8 mouse cellular contexts compared by ENCODE assay signal in the genomic region with DNA sequence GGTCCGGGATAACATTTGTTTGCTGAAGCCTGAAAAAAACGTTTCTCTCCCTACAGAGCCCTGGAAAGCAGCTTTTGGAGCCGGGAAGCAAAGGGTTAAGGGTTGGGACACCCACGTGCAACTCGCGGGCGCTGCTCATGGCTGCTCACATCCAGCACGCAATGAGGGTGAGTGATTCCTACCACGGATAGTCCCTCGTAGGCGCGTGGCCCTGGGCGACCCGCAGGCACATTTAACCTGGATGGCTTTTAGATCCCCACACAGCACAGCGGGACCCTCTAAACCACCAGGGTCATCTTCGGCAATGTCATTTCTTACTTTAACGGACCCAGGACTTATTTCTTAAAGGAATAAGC. TPM values are rescaled to one million over a fixed set of nuclear protein-coding genes. Genes with fewer than 3 reads are reported as not detected.
DNase-seq lines count a peak whose midpoint lies in the region; ATAC-seq and TF ChIP-seq lines count a peak whose summit lies in the region.

No protein-coding gene starts in this region.

- peak overlapping the region; percentile 15; the same call in 1 of the 2 replicates for H3K9ac ChIP-seq in embryonic facial prominence, embryonic 12.5 days
- peak overlapping the region; percentile 78 for H3K9ac ChIP-seq in hindbrain, embryonic 13.5 days
- H3K9ac ChIP-seq in neural tube, embryonic 15.5 days (replicated peaks), result peak overlapping the region; percentile 72

- peak overlapping the region; percentile 46 for H3K4me3 ChIP-seq in testis, adult 2 months (ENCODE audit: control insufficient read depth, low read depth, low read length)
- H3K4me3 ChIP-seq in embryonic facial prominence, embryonic 12.5 days, result peak overlapping the region; percentile 44
- peak overlapping the region; percentile 57 for H3K4me3 ChIP-seq in hindbrain, embryonic 13.5 days
- H3K4me3 ChIP-seq in limb, embryonic 10.5 days, result peak overlapping the region; percentile 51
- H3K4me3 ChIP-seq in neural tube, embryonic 15.5 days (replicated peaks), result peak overlapping the region; percentile 67

- H3K27me3 ChIP-seq in testis, adult 2 months (ENCODE audit: control insufficient read depth, insufficient read depth, low read length), result no peaks in the 10 kb centered on the region
- H3K27me3 ChIP-seq in embryonic facial prominence, embryonic 12.5 days, result peaks cover 74% of the 10 kb centered on the region
- peaks cover 84% of the 10 kb centered on the region for H3K27me3 ChIP-seq in hindbrain, embryonic 13.5 days
- H3K27me3 ChIP-seq in limb, embryonic 10.5 days (ENCODE audit: low read depth, poor library complexity, severe bottlenecking), result peaks cover 76% of the 10 kb centered on the region
- peaks cover 45% of the 10 kb centered on the region for H3K27me3 ChIP-seq in neural tube, embryonic 15.5 days (replicated peaks)

- no peaks in the 10 kb centered on the region for H3K9me3 ChIP-seq in embryonic facial prominence, embryonic 12.5 days
- no peaks in the 10 kb centered on the region for H3K9me3 ChIP-seq in hindbrain, embryonic 13.5 days
- no peaks in the 10 kb centered on the region for H3K9me3 ChIP-seq in limb, embryonic 10.5 days (replicated peaks)
- no peaks in the 10 kb centered on the region for H3K9me3 ChIP-seq in neural tube, embryonic 15.5 days (replicated peaks)

- 1% methylated on average over 17 of the region's 17 CpGs for WGBS in embryonic facial prominence, embryonic 12.5 days
- 2% methylated on average over 17 of the region's 17 CpGs for WGBS in hindbrain, embryonic 13.5 days
- WGBS in limb, embryonic 10.5 days, result 1% methylated on average over 17 of the region's 17 CpGs
- 1% methylated on average over 17 of the region's 17 CpGs for WGBS in neural tube, embryonic 15.5 days

- H3K27ac ChIP-seq in testis, adult 2 months (ENCODE audit: control insufficient read depth, insufficient read depth, low read depth, low read length), result no peak overlapping the region
- no peak overlapping the region for H3K27ac ChIP-seq in embryonic facial prominence, embryonic 12.5 days
- H3K27ac ChIP-seq in hindbrain, embryonic 13.5 days, result peak overlapping the region; percentile 55; the same call in 1 of the 2 replicates
- no peak overlapping the region for H3K27ac ChIP-seq in limb, embryonic 10.5 days
- H3K27ac ChIP-seq in neural tube, embryonic 15.5 days (replicated peaks), result peak overlapping the region; percentile 85

- DNase-seq in testis, postnatal 14 days (ENCODE audit: low spot score), result no peak
- DNase-seq in limb, embryonic 10.5 days (ENCODE audit: low spot score), result peak; percentile 48
- no peak for DNase-seq in spleen, adult 12 weeks (ENCODE audit: low spot score)
- no peak for DNase-seq in yolk sac, embryonic 10.5 days (ENCODE audit: low spot score)

- no peaks in the 10 kb centered on the region for H3K36me3 ChIP-seq in testis, adult 2 months (ENCODE audit: control insufficient read depth, insufficient read depth, low read length)
- no peaks in the 10 kb centered on the region for H3K36me3 ChIP-seq in embryonic facial prominence, embryonic 12.5 days
- H3K36me3 ChIP-seq in hindbrain, embryonic 13.5 days, result no peaks in the 10 kb centered on the region
- H3K36me3 ChIP-seq in limb, embryonic 10.5 days, result no peaks in the 10 kb centered on the region
- H3K36me3 ChIP-seq in neural tube, embryonic 15.5 days, result no peaks in the 10 kb centered on the region

- H3K4me1 ChIP-seq in testis, adult 2 months (ENCODE audit: control insufficient read depth, insufficient read depth, low read length), result peaks cover 13% of the 10 kb centered on the region
- peaks cover 11% of the 10 kb centered on the region for H3K4me1 ChIP-seq in embryonic facial prominence, embryonic 12.5 days
- H3K4me1 ChIP-seq in hindbrain, embryonic 13.5 days (replicated peaks), result peaks cover 18% of the 10 kb centered on the region
- H3K4me1 ChIP-seq in limb, embryonic 10.5 days, result peaks cover 13% of the 10 kb centered on the region
- peaks cover 23% of the 10 kb centered on the region for H3K4me1 ChIP-seq in neural tube, embryonic 15.5 days

- ATAC-seq in embryonic facial prominence, embryonic 12.5 days (ENCODE audit: insufficient number of reproducible peaks, insufficient read depth, low FRiP score, low TSS enrichment), result no peak
- peak; percentile 84 for ATAC-seq in hindbrain, embryonic 13.5 days (ENCODE audit: low FRiP score)
- peak; percentile 87 for ATAC-seq in neural tube, embryonic 15.5 days (ENCODE audit: low FRiP score)

- no peak for TF ChIP-seq POLR2A in testis, adult 2 months (IDR thresholded peaks at IDR 0.05; ENCODE audit: control insufficient read depth, low read depth, low read length)

- peak overlapping the region; percentile 78 for H3K4me2 ChIP-seq in embryonic facial prominence, embryonic 12.5 days (replicated peaks)
- H3K4me2 ChIP-seq in hindbrain, embryonic 13.5 days, result peak overlapping the region; percentile 88
- H3K4me2 ChIP-seq in neural tube, embryonic 15.5 days, result peak overlapping the region; percentile 84

- TF ChIP-seq CTCF in testis, adult 2 months (IDR thresholded peaks at IDR 0.05; ENCODE audit: control insufficient read depth, insufficient read depth, insufficient replicate concordance, low read depth, low read length), result no peak

RNA-seq across cellular contexts. Expression of gene Jakmip3, which starts 0.3 kb away (rescaled TPM):
- polyA plus RNA-seq in testis, adult 2 months (2012; rRNA removed), result 3.3 and 3.6 TPM in 2 replicates
- polyA plus RNA-seq in embryonic facial prominence, embryonic 12.5 days (2016; fragmentation: Nextera tagmentation; extraction: Ambion mirVana), result 0.67 and 0.74 TPM in 2 replicates
- polyA plus RNA-seq in hindbrain, embryonic 13.5 days (2015; fragmentation: Nextera tagmentation; extraction: Ambion mirVana), result 4.3 and 5.1 TPM in 2 replicates
- polyA plus RNA-seq in limb, embryonic 10.5 days (2016; fragmentation: Nextera tagmentation; extraction: Ambion mirVana), result 0.15 TPM in 1 of 2 replicates, not detected in the other
- 11.4 and 11.7 TPM in 2 replicates for polyA plus RNA-seq in neural tube, embryonic 15.5 days (2015; fragmentation: Nextera tagmentation; extraction: Ambion mirVana)

RNA-seq across cellular contexts. Expression of gene Bnip3, which starts 30.9 kb away (rescaled TPM):
- polyA plus RNA-seq in testis, adult 2 months (2012; rRNA removed), result 8.0 and 8.8 TPM in 2 replicates
- polyA plus RNA-seq in embryonic facial prominence, embryonic 12.5 days (2016; fragmentation: Nextera tagmentation; extraction: Ambion mirVana), result 84.2 and 91.0 TPM in 2 replicates
- polyA plus RNA-seq in hindbrain, embryonic 13.5 days (2015; fragmentation: Nextera tagmentation; extraction: Ambion mirVana), result 89.9 and 92.0 TPM in 2 replicates
- 110 and 112 TPM in 2 replicates for polyA plus RNA-seq in limb, embryonic 10.5 days (2016; fragmentation: Nextera tagmentation; extraction: Ambion mirVana)
- 128 and 131 TPM in 2 replicates for polyA plus RNA-seq in neural tube, embryonic 15.5 days (2015; fragmentation: Nextera tagmentation; extraction: Ambion mirVana)

Comparison
In these comparisons a context has a peak if more than half of its experiments do, and no peak if none do; other contexts are left out.
1. H3K27ac ChIP-seq: peak in hindbrain, embryonic 13.5 days (single experiment) and neural tube, embryonic 15.5 days (single experiment); none in testis, adult 2 months (single experiment), embryonic facial prominence, embryonic 12.5 days (single experiment) and limb, embryonic 10.5 days (single experiment).
2. H3K9ac ChIP-seq: peak in every context shown above with its lines; median percentile 78 in hindbrain, embryonic 13.5 days; 72 in neural tube, embryonic 15.5 days; 15 in embryonic facial prominence, embryonic 12.5 days.
3. Peak in every context shown above with its lines, with median percentiles within 50 percentile points of each other: H3K4me3 ChIP-seq and H3K4me2 ChIP-seq.